Mouse (Mus musculus): ENCODE data around the gene Gm20695. TPM values are rescaled to one million over a fixed set of nuclear protein-coding genes. Genes with fewer than 3 reads are reported as not detected.
A peak's percentile ranks its signal among the peaks of the same experiment; 100 is the strongest.
"Not testable (repeated sequence)": the region's sequence is repeated elsewhere in the genome, so short reads cannot be mapped to it uniquely, and the experiment has no call there.

The Gm20695 gene
- 1.7 and 3.1 TPM in 2 replicates for polyA plus RNA-seq (2015; fragmentation: Nextera tagmentation; extraction: Ambion mirVana)

- DNase-seq (ENCODE audit: low spot score), result peak; percentile 96
These were observed at the start of gene Gm20695, which contains the start of gene Zfp597 for GRCm38 (mm10) chr16:3884201-3885064. Gm20695 (plus strand) TSS chr16:3884648. Zfp597 (minus strand) TSS chr16:3884561.

- DNase-seq (ENCODE audit: low spot score), result no peak
These were observed 49.0 kb upstream of the Gm20695 start for GRCm38 (mm10) chr16:3835461-3835860.

GRCm38 (mm10) chr16:3839157-3839885 is 45.1 kb upstream of the Gm20695 start:
- peak; percentile 43 for DNase-seq (ENCODE audit: low spot score)

- no peak for DNase-seq (ENCODE audit: low spot score)
These were observed 41.5 kb upstream of the Gm20695 start for GRCm38 (mm10) chr16:3842989-3843388.

GRCm38 (mm10) chr16:3843796-3844195 is 40.7 kb upstream of the Gm20695 start:
- no peak for DNase-seq (ENCODE audit: low spot score)

- peak; percentile 94 for DNase-seq (ENCODE audit: low spot score)
These were observed 37.5 kb upstream of the Gm20695 start, which contains the start of gene Zfp174 for GRCm38 (mm10) chr16:3846711-3847518. Zfp174 (plus strand) TSS chr16:3847268.

- peak; percentile 11 for DNase-seq (ENCODE audit: low spot score)
These were observed 36.6 kb upstream of the Gm20695 start for GRCm38 (mm10) chr16:3847871-3848270.

GRCm38 (mm10) chr16:3848416-3848815 is 36.0 kb upstream of the Gm20695 start:
- DNase-seq (ENCODE audit: low spot score), result no peak

- not testable (repeated sequence) for DNase-seq (ENCODE audit: low spot score)
These were observed 33.1 kb upstream of the Gm20695 start for GRCm38 (mm10) chr16:3851301-3851700.

GRCm38 (mm10) chr16:3852586-3852985 is 31.9 kb upstream of the Gm20695 start:
- no peak for DNase-seq (ENCODE audit: low spot score)

- no peak for DNase-seq (ENCODE audit: low spot score)
These were observed 29.8 kb upstream of the Gm20695 start for GRCm38 (mm10) chr16:3854437-3855182.

GRCm38 (mm10) chr16:3855776-3856175 is 28.7 kb upstream of the Gm20695 start:
- DNase-seq (ENCODE audit: low spot score), result no peak

- no peak for DNase-seq (ENCODE audit: low spot score)
These were observed 25.2 kb upstream of the Gm20695 start for GRCm38 (mm10) chr16:3859254-3859653.

- no peak for DNase-seq (ENCODE audit: low spot score)
These were observed 12.6 kb upstream of the Gm20695 start for GRCm38 (mm10) chr16:3871815-3872214.

GRCm38 (mm10) chr16:3872216-3873047 is 12.0 kb upstream of the Gm20695 start, which contains the start of gene Naa60:
Naa60 (plus strand) TSS chr16:3872375.
- DNase-seq (ENCODE audit: low spot score), result peak; percentile 94

GRCm38 (mm10) chr16:3876346-3876745 is 8.1 kb upstream of the Gm20695 start:
- DNase-seq (ENCODE audit: low spot score), result no peak

GRCm38 (mm10) chr16:3885065-3885670 is 720 bp downstream of the Gm20695 start:
- no peak for DNase-seq (ENCODE audit: low spot score)

- no peak for DNase-seq (ENCODE audit: low spot score)
These were observed 7.3 kb downstream of the Gm20695 start for GRCm38 (mm10) chr16:3891621-3892295.

- no peak for DNase-seq (ENCODE audit: low spot score)
These were observed 9.3 kb downstream of the Gm20695 start for GRCm38 (mm10) chr16:3893739-3894138.

All from thymus, postnatal 0 days (tissue).